Mouse (Mus musculus) forebrain, postnatal 0 days (tissue): ENCODE data around the gene Anks1b. TPM values are rescaled to one million over a fixed set of nuclear protein-coding genes. Genes with fewer than 3 reads are reported as not detected.
A peak's percentile ranks its signal among the peaks of the same experiment; 100 is the strongest.

Experiments used
- ATAC-seq: fragments of 200-750 bp; cut with Nextera tagmentation; 2 replicates; pipeline ENCODE4 v1.8.0; 2017; ENCODE audit warnings: mild to moderate bottlenecking, moderate library complexity
- DNase-seq: peaks from one replicate; pipeline ENCODE4 v3.0.0-alpha.2; 2015
- H3K27ac ChIP-seq: fragments of 300-500 bp; sonication (generic); 2 replicates; pipeline ENCODE4 v1.5.1; 2014; ENCODE audit warnings: low read depth, mild to moderate bottlenecking, antibody characterized with exemption, low read length, moderate library complexity, mixed read lengths
- H3K27me3 ChIP-seq: fragments of 300-500 bp; sonication (generic); 2 replicates; pipeline ENCODE4 v1.6.1; 2014; ENCODE audit warnings: mild to moderate bottlenecking, low read length, mixed read lengths; ENCODE audit not compliant: insufficient read depth
- H3K36me3 ChIP-seq: fragments of 300-500 bp; sonication (generic); 2 replicates; pipeline ENCODE4 v1.6.1; 2014; ENCODE audit warnings: mild to moderate bottlenecking, moderate library complexity; ENCODE audit not compliant: insufficient read depth
- H3K4me1 ChIP-seq: fragments of 300-500 bp; sonication (generic); 2 replicates; pipeline ENCODE4 v1.6.1; 2014; ENCODE audit warnings: antibody characterized with exemption; ENCODE audit not compliant: insufficient read depth
- H3K4me2 ChIP-seq: fragments of 300-500 bp; sonication (generic); 2 replicates; pipeline ENCODE4 v1.6.1; 2014; ENCODE audit warnings: low read depth, mild to moderate bottlenecking, moderate library complexity
- H3K4me3 ChIP-seq: fragments of 300-500 bp; sonication (generic); 2 replicates; pipeline ENCODE4 v1.5.1; 2014; ENCODE audit warnings: low read depth, low read length, mixed read lengths
- H3K9ac ChIP-seq: fragments of 300-500 bp; sonication (generic); 2 replicates; pipeline ENCODE4 v1.6.1; 2014; ENCODE audit warnings: mild to moderate bottlenecking
- H3K9me3 ChIP-seq: fragments of 300-500 bp; sonication (generic); 2 replicates; pipeline ENCODE4 v1.6.1; 2016; ENCODE audit warnings: low read length
- CTCF ChIP-seq: sonication (generic); IDR thresholded peaks from 2 replicates; pipeline ENCODE4 v1.5.1; 2016; ENCODE audit warnings: antibody characterized with exemption, control low read depth, low read depth
- WGBS: fragments of 180-500 bp; shearing (Covaris S2); extraction: QIAGEN DNeasy Blood & Tissue Kit; methylation state at CpG from one replicate; pipeline ENCODE4 v1.1.7; 2014; 5-methylcytosine and 5-hydroxymethylcytosine counted together
- polyA plus RNA-seq: library from polyadenylated mRNA; unstranded; fragments of >200 nt; fragmentation: Nextera tagmentation; extraction: Ambion mirVana; gene quantifications from 2 replicates; pipeline ENCODE4 v1.2.1, GENCODE M21; 2015
- total RNA-seq: library from RNA; depleted of rRNA; stranded (reverse); fragments of >200 nt; gene quantifications from 2 replicates; pipeline ENCODE4 v1.2.3, GENCODE M21; 2014

Anks1b gene
- total and polyA plus RNA-seq, 2 experiments from 2014 or later: 120 to 145 TPM

DNA sequence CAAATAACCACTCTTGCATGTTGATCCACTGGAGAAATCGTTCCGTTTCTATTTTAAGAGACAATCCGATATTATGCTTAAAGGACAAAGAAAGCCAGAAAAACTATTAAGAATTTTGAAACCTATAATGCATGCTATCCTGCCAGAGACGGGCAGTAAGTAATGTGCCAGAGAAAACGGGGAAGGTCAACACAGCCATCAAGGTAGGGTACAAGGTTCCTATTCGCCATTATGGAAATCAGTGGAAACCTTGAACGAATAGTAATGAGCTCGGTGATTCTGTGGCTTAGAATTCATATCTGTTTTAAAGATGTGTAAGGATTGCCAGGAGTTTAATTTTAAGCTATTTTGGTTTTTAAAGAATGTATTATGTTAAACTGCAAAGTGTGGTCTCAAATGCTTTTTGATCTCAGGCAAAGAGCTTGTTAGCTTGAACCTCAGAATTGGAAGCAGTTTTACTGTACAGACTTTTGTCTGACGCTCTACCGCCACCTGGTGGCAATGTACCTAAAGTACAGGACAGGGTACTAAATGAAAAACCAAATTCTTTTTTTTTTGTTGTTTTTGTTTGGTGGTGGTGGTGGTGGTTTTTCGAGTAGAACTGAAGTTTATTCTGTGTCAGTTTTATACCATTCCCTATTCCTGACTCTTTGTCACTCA is 816.7 kb downstream of the Anks1b start:
- Histone ChIP-seq H3K4me2 (0 out of 2 replicates have a peak overlapping the region, but pooled peaks have one; percentile 0), H3K9me3 (no peaks in the 10 kb centered on the region), H3K27me3 (no peaks in the 10 kb centered on the region), H3K9ac (no peak overlapping the region), H3K27ac (0 out of 2 replicates have a peak overlapping the region, but pooled peaks have one; percentile 31), H3K4me1 (no peaks in the 10 kb centered on the region), H3K4me3 (no peak overlapping the region), H3K36me3 (no peaks in the 10 kb centered on the region)
- 36% methylated on average over 11 of the region's 11 CpGs for WGBS
- TF ChIP-seq CTCF: peak; percentile 90
- DNase-seq: peak; percentile 89
- peak; percentile 80; the same call in 1 of the 2 replicates for ATAC-seq

GRCm38 (mm10) chr10:90696687-90697086 is 823.4 kb downstream of the Anks1b start:
- no peak overlapping the region for H3K27ac ChIP-seq
- no peaks in the 10 kb centered on the region for H3K9me3 ChIP-seq
- H3K4me3 ChIP-seq: no peak overlapping the region
- H3K4me2 ChIP-seq: no peak overlapping the region
- DNase-seq (no peak), ATAC-seq (no peak)
- TF ChIP-seq CTCF: no peak
- H3K4me1 ChIP-seq: no peaks in the 10 kb centered on the region
- no peaks in the 10 kb centered on the region for H3K36me3 ChIP-seq
- H3K9ac ChIP-seq: no peak overlapping the region
- H3K27me3 ChIP-seq: no peaks in the 10 kb centered on the region
- 56% methylated on average over 5 of the region's 5 CpGs for WGBS

DNA sequence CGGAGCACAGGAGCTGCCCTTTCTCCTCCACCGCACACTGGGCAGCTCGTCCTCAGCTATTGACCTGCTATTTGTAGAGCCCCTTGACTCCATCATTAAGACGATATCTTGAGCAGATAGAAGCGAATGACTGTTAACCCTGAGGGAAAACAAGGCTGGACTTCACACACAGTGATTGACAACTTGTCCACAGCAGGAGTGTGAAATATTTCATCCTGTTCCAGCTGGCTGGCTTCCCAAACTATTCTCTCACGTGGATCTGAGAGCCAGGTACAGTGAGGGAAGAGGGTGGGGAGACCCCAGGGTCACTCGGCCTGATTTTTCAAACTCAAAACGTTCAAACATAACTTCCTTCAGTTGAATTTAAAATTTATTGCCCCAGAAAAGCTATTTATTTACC is 824.1 kb downstream of the Anks1b start:
- DNase-seq: no peak
- Histone ChIP-seq H3K36me3 (no peaks in the 10 kb centered on the region), H3K4me3 (no peak overlapping the region), H3K4me2 (no peak overlapping the region), H3K9me3 (no peaks in the 10 kb centered on the region), H3K27me3 (no peaks in the 10 kb centered on the region), H3K4me1 (no peaks in the 10 kb centered on the region), H3K27ac (no peak overlapping the region), H3K9ac (no peak overlapping the region)
- ATAC-seq: no peak
- 48% methylated on average over 8 of the region's 8 CpGs for WGBS
- TF ChIP-seq CTCF: no peak

GRCm38 (mm10) chr10:90699211-90699610 is 825.9 kb downstream of the Anks1b start:
- H3K27me3 ChIP-seq: no peaks in the 10 kb centered on the region
- no peak for TF ChIP-seq CTCF
- H3K27ac ChIP-seq: peak overlapping the region; percentile 9; the same call in 1 of the 2 replicates
- whole genome bisulfite sequencing: 57% methylated on average over 12 of the region's 12 CpGs
- no peaks in the 10 kb centered on the region for H3K9me3 ChIP-seq
- H3K4me1 ChIP-seq: no peaks in the 10 kb centered on the region
- ATAC-seq: peak; percentile 53; the same call in 1 of the 2 replicates
- H3K9ac ChIP-seq: no peak overlapping the region
- DNase-seq: no peak
- no peak overlapping the region for H3K4me3 ChIP-seq
- H3K36me3 ChIP-seq: no peaks in the 10 kb centered on the region
- no peak overlapping the region for H3K4me2 ChIP-seq

GRCm38 (mm10) chr10:90704602-90705001 is 831.3 kb downstream of the Anks1b start:
- Histone ChIP-seq H3K9me3 (no peaks in the 10 kb centered on the region), H3K9ac (no peak overlapping the region)
- 70% methylated on average over 10 of the region's 10 CpGs for WGBS

DNA sequence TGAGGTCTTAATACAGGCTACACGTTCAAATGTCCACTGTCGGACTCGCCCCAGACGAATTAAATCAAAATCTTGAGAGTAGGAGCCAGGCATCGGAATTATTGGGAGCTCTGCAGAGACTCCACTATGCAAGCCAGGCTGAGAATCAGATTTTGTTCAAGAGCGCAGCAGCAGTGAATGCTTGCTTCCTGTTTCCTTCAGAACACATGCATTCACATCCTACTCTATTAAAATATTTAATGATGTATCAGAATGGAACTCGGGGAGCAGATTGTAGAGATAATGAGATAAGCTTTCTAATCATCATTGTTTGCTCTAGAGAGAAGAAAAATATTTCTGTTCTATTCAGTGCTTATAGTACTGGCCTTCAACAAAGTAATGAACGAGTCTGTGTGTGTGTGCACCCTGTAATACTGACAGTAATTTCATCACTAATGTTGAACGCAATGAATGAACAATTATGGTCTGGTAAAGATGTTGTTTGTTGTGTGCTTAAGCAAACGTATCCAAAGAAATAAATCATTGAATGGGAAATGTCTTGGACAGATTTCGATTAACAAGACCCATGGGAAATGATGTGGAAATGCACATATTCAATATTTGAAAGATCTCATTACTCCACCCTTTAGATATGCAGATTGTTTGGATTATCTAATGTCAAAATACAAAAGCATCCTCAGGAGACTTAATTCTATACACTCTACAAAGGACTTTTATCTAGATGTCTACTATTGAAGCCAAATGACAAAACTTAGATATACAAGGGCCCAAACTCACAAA is 835.7 kb downstream of the Anks1b start:
- DNase-seq (no peak), ATAC-seq (peak; percentile 45; the same call in 1 of the 2 replicates)
- TF ChIP-seq CTCF: no peak
- H3K9me3 ChIP-seq: no peaks in the 10 kb centered on the region
- H3K9ac ChIP-seq: no peak overlapping the region
- no peak overlapping the region for H3K27ac ChIP-seq
- H3K4me2 ChIP-seq: no peak overlapping the region
- H3K27me3 ChIP-seq: no peaks in the 10 kb centered on the region
- no peaks in the 10 kb centered on the region for H3K36me3 ChIP-seq
- no peaks in the 10 kb centered on the region for H3K4me1 ChIP-seq
- H3K4me3 ChIP-seq: no peak overlapping the region
- WGBS: 17% methylated on average over 11 of the region's 11 CpGs

More at GRCm38 (mm10) chr10:90704602-90705001, 831.3 kb downstream of the Anks1b start:
- no peak overlapping the region for H3K27ac ChIP-seq
- peak; percentile 66 for ATAC-seq
- H3K27me3 ChIP-seq: no peaks in the 10 kb centered on the region
- no peak overlapping the region for H3K4me2 ChIP-seq
- H3K4me1 ChIP-seq: no peaks in the 10 kb centered on the region
- peak; percentile 70 for DNase-seq
- H3K36me3 ChIP-seq: no peaks in the 10 kb centered on the region
- TF ChIP-seq CTCF: no peak
- no peak overlapping the region for H3K4me3 ChIP-seq

- ATAC-seq: no peak
- no peak for DNase-seq
These were observed 836.3 kb downstream of the Anks1b start for GRCm38 (mm10) chr10:90709602-90709931.

More at GRCm38 (mm10) chr10:90709602-90709931, 836.3 kb downstream of the Anks1b start:
- Histone ChIP-seq H3K4me2 (no peak overlapping the region), H3K36me3 (no peaks in the 10 kb centered on the region), H3K9ac (no peak overlapping the region), H3K9me3 (no peaks in the 10 kb centered on the region), H3K4me3 (no peak overlapping the region), H3K4me1 (no peaks in the 10 kb centered on the region), H3K27me3 (no peaks in the 10 kb centered on the region), H3K27ac (no peak overlapping the region)
- 4% methylated on average over 5 of the region's 5 CpGs for WGBS
- TF ChIP-seq CTCF: no peak
